In genomic region chr12:8089423-8090278, GRCm38 (mm10) we compare ENCODE assay signal across 15 mouse cellular contexts.
DNase-seq lines count a peak whose midpoint lies in the region; ATAC-seq and TF ChIP-seq lines count a peak whose summit lies in the region.
"Had no signal": no experiment of that assay in that cellular context is flagged by ENCODE, and none has a peak within 500 bp of the region (broad histone marks: within the 10 kb centered on the region; RNA-seq: fewer than 3 reads in every experiment).

No protein-coding gene starts in this region.

- H3K4me3 ChIP-seq in kidney, adult 2 months (ENCODE audit: insufficient read depth, low read depth, low read length): no peak overlapping the region
- no peak overlapping the region for H3K4me3 ChIP-seq in kidney, embryonic 15.5 days (replicated peaks)
- no peak overlapping the region for H3K4me3 ChIP-seq in G1E (ENCODE audit: low read depth, low read length)
- no peak overlapping the region for H3K4me3 ChIP-seq in intestine, embryonic 15.5 days (replicated peaks)
- H3K4me3 ChIP-seq in hindbrain, embryonic 13.5 days: no peak overlapping the region
- H3K4me3 ChIP-seq: hindbrain, embryonic 10.5 days; neural tube, embryonic 13.5 days had no signal

- no peaks in the 10 kb centered on the region for H3K9me3 ChIP-seq in kidney, embryonic 15.5 days (replicated peaks)
- peaks cover 7% of the 10 kb centered on the region for H3K9me3 ChIP-seq in G1E (replicated peaks)
- no peaks in the 10 kb centered on the region for H3K9me3 ChIP-seq in intestine, embryonic 15.5 days
- H3K9me3 ChIP-seq in hindbrain, embryonic 13.5 days: no peaks in the 10 kb centered on the region
- H3K9me3 ChIP-seq: hindbrain, embryonic 10.5 days had no signal

- no peaks in the 10 kb centered on the region for H3K4me1 ChIP-seq in kidney, adult 2 months (ENCODE audit: control insufficient read depth, insufficient read depth, low read length)
- no peaks in the 10 kb centered on the region for H3K4me1 ChIP-seq in kidney, embryonic 15.5 days
- no peaks in the 10 kb centered on the region for H3K4me1 ChIP-seq in G1E (ENCODE audit: insufficient read depth, low read depth, low read length)
- no peaks in the 10 kb centered on the region for H3K4me1 ChIP-seq in intestine, embryonic 15.5 days (replicated peaks)
- H3K4me1 ChIP-seq in hindbrain, embryonic 13.5 days (replicated peaks): no peaks in the 10 kb centered on the region
- H3K4me1 ChIP-seq: hindbrain, embryonic 10.5 days; neural tube, embryonic 13.5 days had no signal

- H3K27ac ChIP-seq in kidney, adult 2 months (ENCODE audit: insufficient read depth, low read depth, low read length): no peak overlapping the region
- H3K27ac ChIP-seq in kidney, embryonic 15.5 days: no peak overlapping the region
- H3K27ac ChIP-seq in intestine, embryonic 15.5 days: no peak overlapping the region
- H3K27ac ChIP-seq in hindbrain, embryonic 13.5 days: no peak overlapping the region
- H3K27ac ChIP-seq: hindbrain, embryonic 10.5 days; neural tube, embryonic 13.5 days had no signal

- H3K36me3 ChIP-seq in kidney, adult 2 months (ENCODE audit: control insufficient read depth, insufficient read depth, low read length): no peaks in the 10 kb centered on the region
- H3K36me3 ChIP-seq in kidney, embryonic 15.5 days: no peaks in the 10 kb centered on the region
- H3K36me3 ChIP-seq in G1E (replicated peaks): no peaks in the 10 kb centered on the region
- H3K36me3 ChIP-seq in intestine, embryonic 15.5 days: no peaks in the 10 kb centered on the region
- H3K36me3 ChIP-seq in hindbrain, embryonic 13.5 days: no peaks in the 10 kb centered on the region
- H3K36me3 ChIP-seq: hindbrain, embryonic 10.5 days; neural tube, embryonic 13.5 days had no signal

- ATAC-seq in kidney, embryonic 15.5 days (replicated peaks; ENCODE audit: low FRiP score): no peak
- ATAC-seq in G1E (ENCODE audit: extremely low read depth, insufficient number of reproducible peaks, low FRiP score, poor library complexity, severe bottlenecking): peak; percentile 24
- peak; percentile 71 for ATAC-seq in intestine, embryonic 15.5 days
- no peak for ATAC-seq in hindbrain, embryonic 13.5 days (ENCODE audit: low FRiP score)

- peak; percentile 19 for DNase-seq in kidney, adult 2 months
- peak; percentile 72 for DNase-seq in 3134 (ENCODE audit: extremely low read depth, insufficient read length, low spot score)
- DNase-seq in G1E (ENCODE audit: low spot score): no peak
- no peak for DNase-seq in gastrocnemius, postnatal 14 days
- no peak for DNase-seq in lung, postnatal 14 days
- DNase-seq: cerebellum, postnatal 14 days; kidney, postnatal 36 days; liver; lung, embryonic 14.5 days; thymus, postnatal 36 days had no signal

- H3K27me3 ChIP-seq in kidney, adult 2 months (replicated peaks; ENCODE audit: control insufficient read depth, insufficient read depth, low read length): no peaks in the 10 kb centered on the region
- no peaks in the 10 kb centered on the region for H3K27me3 ChIP-seq in kidney, embryonic 15.5 days
- no peaks in the 10 kb centered on the region for H3K27me3 ChIP-seq in G1E (ENCODE audit: insufficient read depth, low read length)
- no peaks in the 10 kb centered on the region for H3K27me3 ChIP-seq in intestine, embryonic 15.5 days (replicated peaks)
- H3K27me3 ChIP-seq in hindbrain, embryonic 13.5 days: no peaks in the 10 kb centered on the region
- H3K27me3 ChIP-seq: neural tube, embryonic 13.5 days had no signal

- TF ChIP-seq CTCF in kidney, adult 2 months (conservative IDR thresholded peaks at IDR 0.05; ENCODE audit: insufficient read depth, insufficient read length, low read depth, low read length): no peak
- no peak for TF ChIP-seq CTCF in G1E (IDR thresholded peaks at IDR 0.05; ENCODE audit: low read depth, low read length)

- no peak for TF ChIP-seq POLR2A in kidney, adult 2 months (IDR thresholded peaks at IDR 0.05; ENCODE audit: low read depth, low read length)

- intact Hi-C loops in gastrocnemius, postnatal 14 days (cut with DNase I; ENCODE audit: low total_unique reads): no loop called here

- no peak overlapping the region for H3K4me2 ChIP-seq in kidney, embryonic 15.5 days
- H3K4me2 ChIP-seq in intestine, embryonic 15.5 days (replicated peaks): no peak overlapping the region
- H3K4me2 ChIP-seq in hindbrain, embryonic 13.5 days: no peak overlapping the region
- H3K4me2 ChIP-seq: lung, embryonic 14.5 days; neural tube, embryonic 13.5 days had no signal

- no peak overlapping the region for H3K9ac ChIP-seq in kidney, embryonic 15.5 days
- H3K9ac ChIP-seq in intestine, embryonic 15.5 days: no peak overlapping the region
- no peak overlapping the region for H3K9ac ChIP-seq in hindbrain, embryonic 13.5 days
- H3K9ac ChIP-seq: lung, embryonic 14.5 days; neural tube, embryonic 13.5 days had no signal

- WGBS in kidney, adult 2 months: 50% methylated on average over 8 of the region's 8 CpGs
- WGBS in kidney, embryonic 15.5 days: 64% methylated on average over 8 of the region's 8 CpGs
- WGBS in intestine, embryonic 15.5 days: 60% methylated on average over 8 of the region's 8 CpGs
- 76% methylated on average over 8 of the region's 8 CpGs for WGBS in hindbrain, embryonic 13.5 days

Comparison
In these comparisons a context has a peak if more than half of its experiments do, and no peak if none do; other contexts are left out.
1. DNase-seq: peak in kidney, adult 2 months (single experiment) and 3134 (single experiment); none in G1E (single experiment), gastrocnemius, postnatal 14 days (single experiment) and lung, postnatal 14 days (single experiment).
2. ATAC-seq: peak in G1E (single experiment) and intestine, embryonic 15.5 days (single experiment); none in kidney, embryonic 15.5 days (single experiment) and hindbrain, embryonic 13.5 days (single experiment).